Mouse (Mus musculus): ENCODE results near the gene Smarca2. TPM values are rescaled to one million over a fixed set of nuclear protein-coding genes. Genes with fewer than 3 reads are reported as not detected.

The Smarca2 gene
- polyA plus RNA-seq (2017; shearing (Covaris generic)), result 124 TPM

GRCm38 (mm10) chr19:26604755-26605300 is at the start of gene Smarca2:
Smarca2 (plus strand) TSS chr19:26605050.

All from naive thymus-derived CD4-positive, alpha-beta T cell, adult 5 months (primary cell).